Mouse (Mus musculus): ENCODE results near the gene Ddit4.

Gene Ddit4

GRCm38 (mm10) chr10:59970450-59971062, 18.9 kb upstream of the Ddit4 start:
- no peak for DNase-seq

- DNase-seq, result peak; percentile 80
Measured at GRCm38 (mm10) chr10:59969821-59970449, 18.3 kb upstream of the Ddit4 start.

- no peak for DNase-seq
Measured at GRCm38 (mm10) chr10:59967309-59967942, 15.8 kb upstream of the Ddit4 start.

- no peak for DNase-seq
Measured at GRCm38 (mm10) chr10:59966743-59967142, 15.1 kb upstream of the Ddit4 start.

GRCm38 (mm10) chr10:59965788-59966187, 14.2 kb upstream of the Ddit4 start:
- DNase-seq, result no peak

GRCm38 (mm10) chr10:59965362-59965695, 13.7 kb upstream of the Ddit4 start:
- DNase-seq, result no peak

GRCm38 (mm10) chr10:59964504-59965361, 13.1 kb upstream of the Ddit4 start:
- DNase-seq, result no peak

GRCm38 (mm10) chr10:59963609-59964008, 12.0 kb upstream of the Ddit4 start:
- no peak for DNase-seq

GRCm38 (mm10) chr10:59959517-59959916, 7.9 kb upstream of the Ddit4 start:
- no peak for DNase-seq

- peak; percentile 86 for DNase-seq
Measured at GRCm38 (mm10) chr10:59958458-59958857, 6.8 kb upstream of the Ddit4 start.

- peak; percentile 76 for DNase-seq
Measured at GRCm38 (mm10) chr10:59957171-59958149, 5.8 kb upstream of the Ddit4 start.

- DNase-seq, result no peak
Measured at GRCm38 (mm10) chr10:59956681-59957080, 5.0 kb upstream of the Ddit4 start.

GRCm38 (mm10) chr10:59953564-59954039, 2.0 kb upstream of the Ddit4 start:
- no peak for DNase-seq

GRCm38 (mm10) chr10:59952781-59953563, 1.3 kb upstream of the Ddit4 start:
- no peak for DNase-seq

- peak; percentile 69 for DNase-seq
Measured at GRCm38 (mm10) chr10:59952152-59952780, 632 bp upstream of the Ddit4 start.

GRCm38 (mm10) chr10:59950716-59951191, 880 bp downstream of the Ddit4 start:
- DNase-seq, result peak; percentile 84

- DNase-seq, result no peak
Measured at GRCm38 (mm10) chr10:59949783-59950605, 1.6 kb downstream of the Ddit4 start.

GRCm38 (mm10) chr10:59949255-59949648, 2.4 kb downstream of the Ddit4 start:
- DNase-seq, result no peak

Measured in layer of hippocampus, adult 9-11 months (tissue).